Mouse (Mus musculus): ENCODE results near the gene Clrn2. TPM values are rescaled to one million over a fixed set of nuclear protein-coding genes. Genes with fewer than 3 reads are reported as not detected.

The Clrn2 gene
- polyA plus RNA-seq (2015; fragmentation: Nextera tagmentation; extraction: Ambion mirVana) = 0.49 TPM in 1 of 2 replicates, not detected in the other

DNA sequence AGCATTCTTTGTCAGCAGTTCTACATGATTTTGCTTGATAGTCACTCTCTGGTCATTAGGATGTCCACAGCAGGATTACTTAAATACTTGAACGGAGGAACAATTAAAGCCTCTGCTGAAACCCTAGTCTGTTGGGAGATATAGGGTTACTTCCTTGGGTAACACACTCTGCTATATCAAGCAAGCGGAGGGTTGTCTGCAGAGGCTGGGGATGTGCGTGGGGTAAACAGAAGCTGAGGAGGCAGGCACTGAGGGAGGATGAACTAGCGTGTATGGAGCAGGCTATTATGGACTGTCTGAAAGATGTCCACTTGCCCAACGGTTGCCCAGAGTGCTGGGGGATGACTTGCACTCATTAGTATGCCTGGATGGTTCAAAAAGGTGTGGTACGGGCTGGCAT lies at the start of gene Clrn2:
Clrn2 (plus strand) TSS at position 301 of the 400 bp plus-strand sequence.

DNA sequence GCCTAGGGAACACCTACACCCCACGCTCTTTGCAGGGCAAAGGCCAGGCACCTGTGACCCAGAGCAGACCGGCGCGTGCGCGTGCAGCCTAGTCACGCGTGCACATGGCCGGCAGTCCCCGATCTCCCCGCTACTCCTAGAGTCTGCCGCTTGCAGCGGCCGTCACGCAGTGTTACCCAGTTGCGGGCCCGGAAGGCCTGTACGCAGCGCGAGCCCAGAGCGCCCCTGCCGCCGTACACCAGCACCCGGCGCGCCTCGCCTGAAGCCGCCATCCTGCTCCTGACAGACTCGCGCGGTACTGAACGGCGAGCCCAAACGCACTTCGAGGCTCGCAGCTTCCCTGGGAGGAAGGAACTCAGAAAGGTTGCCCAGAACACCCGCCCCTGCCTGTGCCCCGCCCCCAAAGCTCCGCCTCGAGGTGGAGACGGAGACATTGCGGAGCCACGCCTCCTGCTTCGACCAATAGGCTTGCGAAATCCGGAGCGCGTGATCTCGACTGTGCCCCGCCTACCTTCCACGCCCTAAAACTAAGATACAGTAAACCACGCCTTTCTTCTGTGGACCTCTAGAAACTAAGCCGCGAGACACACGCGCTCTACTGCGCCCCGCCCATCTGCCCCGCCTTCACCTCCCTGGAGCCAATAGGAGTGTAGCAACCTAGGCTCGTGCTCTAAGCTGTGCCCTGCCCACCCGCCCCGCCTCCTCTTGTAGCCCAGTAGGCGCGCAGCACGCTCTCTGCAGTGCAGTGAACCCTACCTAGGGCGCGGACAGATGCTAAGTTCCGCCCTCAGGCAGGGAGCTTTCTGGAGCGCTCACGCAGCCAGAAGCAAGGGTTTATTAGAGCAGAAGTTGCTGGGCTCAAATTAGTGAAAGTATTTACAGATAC lies 3.5 kb upstream of the Clrn2 start, which contains the start of gene Qdpr:
Qdpr (minus strand) TSS at position 406 of the 886 bp plus-strand sequence.

GRCm38 (mm10) chr5:45493191-45494092 lies 39.9 kb downstream of the Clrn2 start, which contains the start of gene Lap3:
Gene Lap3, plus strand, starts transcription at chr5:45493374.

Other genes with a start within 250 kb of the Clrn2 start
- gene Qdpr, start 3.5 kb upstream of the Clrn2 start, polyA plus RNA-seq (2015; fragmentation: Nextera tagmentation; extraction: Ambion mirVana) = 169 and 175 TPM in 2 replicates
- gene Lap3, start 39.6 kb downstream of the Clrn2 start, polyA plus RNA-seq (2015; fragmentation: Nextera tagmentation; extraction: Ambion mirVana) = 40.1 and 40.9 TPM in 2 replicates
- gene Med28, start 66.5 kb downstream of the Clrn2 start, polyA plus RNA-seq (2015; fragmentation: Nextera tagmentation; extraction: Ambion mirVana) = 230 and 237 TPM in 2 replicates
- gene Fam184b, start 185.9 kb downstream of the Clrn2 start, polyA plus RNA-seq (2015; fragmentation: Nextera tagmentation; extraction: Ambion mirVana) = 17.9 TPM in 2 replicates
- 3.2 and 3.3 TPM in 2 replicates for gene Ncapg, start 216.2 kb downstream of the Clrn2 start, polyA plus RNA-seq (2015; fragmentation: Nextera tagmentation; extraction: Ambion mirVana)

Measured in neural tube, postnatal 0 days (tissue).